In genomic region chr3:29525963-29526301, GRCm38 (mm10) we compare ENCODE assay signal across 16 mouse cellular contexts.
"Had no signal": no experiment of that assay in that cellular context is flagged by ENCODE, and none has a peak within 500 bp of the region (broad histone marks: within the 10 kb centered on the region; RNA-seq: fewer than 3 reads in every experiment).

No protein-coding gene starts in this region.

- H3K27ac ChIP-seq: kidney, postnatal 0 days; limb, embryonic 10.5 days; liver, embryonic 15.5 days; midbrain, embryonic 15.5 days; neural tube, embryonic 15.5 days had no signal

- H3K36me3 ChIP-seq: limb, embryonic 10.5 days; liver, embryonic 15.5 days; midbrain, embryonic 15.5 days; neural tube, embryonic 15.5 days had no signal

- H3K4me1 ChIP-seq: limb, embryonic 10.5 days; liver, embryonic 15.5 days; midbrain, embryonic 15.5 days had no signal

- H3K9ac ChIP-seq: liver, embryonic 15.5 days; midbrain, embryonic 15.5 days; neural tube, embryonic 15.5 days had no signal

- ATAC-seq: lung, postnatal 0 days; midbrain, embryonic 15.5 days had no signal

- H3K9me3 ChIP-seq: limb, embryonic 10.5 days; liver, embryonic 15.5 days; midbrain, embryonic 15.5 days; neural tube, embryonic 15.5 days had no signal

- H3K27me3 ChIP-seq: liver, embryonic 15.5 days; midbrain, embryonic 15.5 days; neural tube, embryonic 15.5 days had no signal

- H3K4me3 ChIP-seq: limb, embryonic 10.5 days; liver, embryonic 15.5 days; midbrain, embryonic 15.5 days; neural tube, embryonic 15.5 days had no signal

- DNase-seq: kidney, adult 8-10 months; kidney, postnatal 36 days; lung, adult 2 months; lung, postnatal 36 days; right cerebral cortex, adult 18-20 months; right cerebral cortex, postnatal 25 days; thymus, adult 18-20 months; thymus, postnatal 14 days had no signal

- H3K4me2 ChIP-seq: liver, embryonic 11.5 days; liver, embryonic 15.5 days; midbrain, embryonic 11.5 days; midbrain, embryonic 15.5 days; neural tube, embryonic 15.5 days had no signal
